ENCODE assay signal across 8 mouse cellular contexts in genomic region chr2:35979644-35980021, GRCm38 (mm10). TPM values are rescaled to one million over a fixed set of nuclear protein-coding genes. Genes with fewer than 3 reads are reported as not detected.
DNase-seq lines count a peak whose midpoint lies in the region; ATAC-seq and TF ChIP-seq lines count a peak whose summit lies in the region.

Gene Ttll11 (minus strand): TSS chr2:35979913.

- peak; percentile 95 for DNase-seq in heart, postnatal 10 days
- DNase-seq in large intestine, adult 2 months (ENCODE audit: low read depth, low spot score), result peak; percentile 80
- peak; percentile 93 for DNase-seq in liver, postnatal 0 days
- peak; percentile 93 for DNase-seq in testis, postnatal 10 days (ENCODE audit: low spot score)

- peak; percentile 87 for ATAC-seq in cerebellum, adult (ENCODE audit: insufficient number of reproducible peaks, low FRiP score, low TSS enrichment)
- peak; percentile 94 for ATAC-seq in forebrain, embryonic 13.5 days
- peak; percentile 87 for ATAC-seq in liver, postnatal 0 days
- ATAC-seq in neural tube, embryonic 14.5 days (ENCODE audit: low read depth), result peak; percentile 93

- TF ChIP-seq CTCF in ES-Bruce4 (IDR thresholded peaks at IDR 0.05; ENCODE audit: low read depth, low read length), result no peak
- TF ChIP-seq CTCF in liver, postnatal 0 days (IDR thresholded peaks at IDR 0.05; ENCODE audit: low read depth), result no peak

- H3K4me2 ChIP-seq in forebrain, embryonic 13.5 days, result peak within 1 kb of the TSS; percentile 93
- peak within 1 kb of the TSS; percentile 98 for H3K4me2 ChIP-seq in liver, postnatal 0 days (ENCODE audit: low read depth, low read length)
- peak within 1 kb of the TSS; percentile 97 for H3K4me2 ChIP-seq in neural tube, embryonic 14.5 days (ENCODE audit: low read depth, low read length)

- no peaks in the 10 kb centered on the region for H3K27me3 ChIP-seq in ES-Bruce4 (ENCODE audit: control insufficient read depth, insufficient read depth, low read length, poor library complexity, severe bottlenecking)
- H3K27me3 ChIP-seq in forebrain, embryonic 13.5 days, result peaks cover 6% of the 10 kb centered on the region; the same call in 1 of the 2 replicates
- H3K27me3 ChIP-seq in liver, postnatal 0 days (ENCODE audit: insufficient read depth, low read length), result 0 out of 2 replicates have a peak, but pooled peaks cover 7% of the 10 kb centered on the region
- no peaks in the 10 kb centered on the region for H3K27me3 ChIP-seq in neural tube, embryonic 14.5 days (ENCODE audit: control insufficient read depth, insufficient read depth, low read length)

- TF ChIP-seq POLR2A in ES-Bruce4 (IDR thresholded peaks at IDR 0.05; ENCODE audit: insufficient read depth, low read length), result no peak

- 0% methylated on average over 23 of the region's 42 CpGs for WGBS in forebrain, embryonic 13.5 days
- WGBS in large intestine, adult 2 months, result under 1% methylated on average over 42 of the region's 42 CpGs
- WGBS in liver, postnatal 0 days (ENCODE audit: insufficient replicate concordance), result 2% methylated on average over 39 of the region's 42 CpGs
- WGBS in neural tube, embryonic 14.5 days, result 0% methylated on average over 42 of the region's 42 CpGs

- H3K27ac ChIP-seq in ES-Bruce4 (ENCODE audit: insufficient read depth, low read length), result no peak within 1 kb of the TSS
- H3K27ac ChIP-seq in forebrain, embryonic 13.5 days, result peak within 1 kb of the TSS; percentile 78
- H3K27ac ChIP-seq in liver, postnatal 0 days (ENCODE audit: low read depth), result peak within 1 kb of the TSS; percentile 92
- H3K27ac ChIP-seq in neural tube, embryonic 14.5 days (ENCODE audit: low read depth, low read length), result peak within 1 kb of the TSS; percentile 84

- peak within 1 kb of the TSS; percentile 61 for H3K4me3 ChIP-seq in ES-Bruce4 (ENCODE audit: low read depth, low read length)
- peak within 1 kb of the TSS; percentile 87 for H3K4me3 ChIP-seq in forebrain, embryonic 13.5 days
- H3K4me3 ChIP-seq in liver, postnatal 0 days (ENCODE audit: low read depth, low read length), result peak within 1 kb of the TSS; percentile 88
- peak within 1 kb of the TSS; percentile 80 for H3K4me3 ChIP-seq in neural tube, embryonic 14.5 days (ENCODE audit: low read depth, low read length)

- peaks cover 1% of the 10 kb centered on the region for H3K4me1 ChIP-seq in ES-Bruce4 (ENCODE audit: control insufficient read depth, insufficient read depth, low read length)
- peaks cover 19% of the 10 kb centered on the region for H3K4me1 ChIP-seq in forebrain, embryonic 13.5 days
- peaks cover 13% of the 10 kb centered on the region for H3K4me1 ChIP-seq in liver, postnatal 0 days (ENCODE audit: insufficient read depth)
- H3K4me1 ChIP-seq in neural tube, embryonic 14.5 days (ENCODE audit: control insufficient read depth, insufficient read depth, low read length), result peaks cover 17% of the 10 kb centered on the region

- H3K9me3 ChIP-seq in ES-Bruce4 (replicated peaks; ENCODE audit: control insufficient read depth, insufficient read depth, low read length, poor library complexity, severe bottlenecking), result no peaks in the 10 kb centered on the region
- no peaks in the 10 kb centered on the region for H3K9me3 ChIP-seq in forebrain, embryonic 13.5 days (replicated peaks)
- H3K9me3 ChIP-seq in liver, postnatal 0 days (ENCODE audit: low read length), result no peaks in the 10 kb centered on the region
- H3K9me3 ChIP-seq in neural tube, embryonic 14.5 days (ENCODE audit: control insufficient read depth, low read length), result no peaks in the 10 kb centered on the region

- H3K9ac ChIP-seq in ES-Bruce4 (ENCODE audit: low read depth, poor library complexity, severe bottlenecking), result peak within 1 kb of the TSS; percentile 53
- H3K9ac ChIP-seq in forebrain, embryonic 13.5 days, result peak within 1 kb of the TSS; percentile 93
- H3K9ac ChIP-seq in liver, postnatal 0 days (replicated peaks), result peak within 1 kb of the TSS; percentile 94
- peak within 1 kb of the TSS; percentile 87 for H3K9ac ChIP-seq in neural tube, embryonic 14.5 days (replicated peaks; ENCODE audit: low read depth, low read length)

- TF ChIP-seq EP300 in ES-Bruce4 (IDR thresholded peaks at IDR 0.05; ENCODE audit: insufficient read depth, low read depth, low read length), result no peak
- TF ChIP-seq EP300 in liver, postnatal 0 days (IDR thresholded peaks at IDR 0.05; ENCODE audit: low read depth), result no peak

- intact Hi-C loops in heart, postnatal 10 days (cut with DNase I), result loop anchor here (5.0 kb wide), 1 partner anchor 298 kb away; no protein-coding TSS in a partner anchor

- no peaks in the 10 kb centered on the region for H3K36me3 ChIP-seq in ES-Bruce4 (ENCODE audit: control insufficient read depth, insufficient read depth, low read length, poor library complexity, severe bottlenecking)
- 0 out of 2 replicates have a peak, but pooled peaks cover 5% of the 10 kb centered on the region for H3K36me3 ChIP-seq in forebrain, embryonic 13.5 days (ENCODE audit: poor library complexity, severe bottlenecking)
- H3K36me3 ChIP-seq in liver, postnatal 0 days (replicated peaks; ENCODE audit: insufficient read depth, low read length), result 0 out of 2 replicates have a peak, but pooled peaks cover 3% of the 10 kb centered on the region
- no peaks in the 10 kb centered on the region for H3K36me3 ChIP-seq in neural tube, embryonic 14.5 days (ENCODE audit: control insufficient read depth, insufficient read depth, low read length)

RNA-seq across cellular contexts. Expression of gene Ttll11, which starts in this region (rescaled TPM):
- polyA plus RNA-seq in ES-Bruce4 (2011; ENCODE audit: insufficient read depth, insufficient read length, low read depth, missing spikeins), result not detected in 2 replicates
- 1.8 and 2.2 TPM in 2 replicates for polyA plus RNA-seq in forebrain, embryonic 13.5 days (2015; fragmentation: Nextera tagmentation; extraction: Ambion mirVana)
- 1 to 10 TPM; 1.8 to 2.5 TPM for total RNA-seq in heart, postnatal 10 days (2021)
- polyA plus RNA-seq in large intestine, adult 2 months (2012; rRNA removed), result 0.24 and 0.47 TPM in 2 replicates
- 1.1 and 1.7 TPM in 2 replicates for polyA plus RNA-seq in liver, postnatal 0 days (2015; fragmentation: Nextera tagmentation; extraction: Ambion mirVana)
- 5.8 and 6.1 TPM in 2 replicates for polyA plus RNA-seq in neural tube, embryonic 14.5 days (2014; fragmentation: Nextera tagmentation; extraction: Ambion mirVana)

Comparison
In these comparisons a context has a peak if more than half of its experiments do, and no peak if none do; other contexts are left out.
1. Peak in DNase-seq in large intestine, adult 2 months; RNA of the gene not detected or under 1 TPM.